Comparison of ENCODE assay signal across 9 mouse cellular contexts in the genomic region with DNA sequence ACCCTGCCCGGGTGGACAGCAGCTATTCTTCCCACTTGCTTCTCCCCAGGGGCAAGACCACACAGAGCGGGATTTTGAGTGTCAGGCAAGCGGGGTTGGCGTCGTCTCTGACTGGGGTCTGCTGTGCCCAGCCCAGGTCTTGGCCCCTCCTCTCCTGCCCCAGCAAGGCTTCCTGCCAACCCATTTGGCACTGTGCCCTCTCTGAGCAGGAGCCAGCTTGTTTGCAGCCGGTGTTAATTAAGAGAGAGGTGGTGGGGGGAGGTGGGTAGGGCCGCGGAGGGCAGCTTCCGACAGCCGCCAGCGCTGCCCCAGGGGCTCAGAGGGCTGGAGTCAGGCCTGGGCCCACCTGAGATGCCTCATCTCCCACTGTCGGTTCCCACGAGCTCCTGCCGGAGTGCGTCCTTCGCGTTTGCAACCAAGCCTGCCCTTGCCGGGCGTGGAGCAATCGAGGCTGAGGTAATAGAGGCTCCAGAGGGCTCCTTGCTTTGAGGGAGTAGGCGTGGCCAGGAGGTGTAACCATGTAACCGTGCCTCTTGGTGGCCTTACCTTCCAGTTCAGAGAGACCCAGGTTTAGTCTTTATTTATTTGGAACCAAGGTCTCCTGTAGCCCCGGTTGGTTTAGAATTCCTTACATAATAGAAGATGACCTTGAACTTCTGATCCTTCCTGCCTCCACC. TPM values are rescaled to one million over a fixed set of nuclear protein-coding genes. Genes with fewer than 3 reads are reported as not detected.
DNase-seq lines count a peak whose midpoint lies in the region; ATAC-seq and TF ChIP-seq lines count a peak whose summit lies in the region.
"Had no signal": no experiment of that assay in that cellular context is flagged by ENCODE, and none has a peak within 500 bp of the region (broad histone marks: within the 10 kb centered on the region; RNA-seq: fewer than 3 reads in every experiment).

No protein-coding gene starts in this region.

- TF ChIP-seq CTCF in liver, adult 2 months (IDR thresholded peaks at IDR 0.05; ENCODE audit: low read depth, low read length) = no peak

- H3K4me1 ChIP-seq in liver, adult 2 months (ENCODE audit: control insufficient read depth, insufficient read depth, low read length) = peaks cover 5% of the 10 kb centered on the region
- peaks cover 25% of the 10 kb centered on the region for H3K4me1 ChIP-seq in embryonic facial prominence, embryonic 14.5 days (ENCODE audit: control insufficient read depth, insufficient read depth, low read length)
- peaks cover 87% of the 10 kb centered on the region for H3K4me1 ChIP-seq in hindbrain, embryonic 10.5 days (replicated peaks)
- peaks cover 24% of the 10 kb centered on the region for H3K4me1 ChIP-seq in lung, embryonic 15.5 days

- ATAC-seq in embryonic facial prominence, embryonic 14.5 days (ENCODE audit: low read depth) = peak; percentile 80
- ATAC-seq in lung, embryonic 15.5 days (ENCODE audit: borderline replicate concordance, extremely low read depth, low FRiP score, low TSS enrichment) = peak; percentile 44; the same call in 1 of the 2 replicates

- H3K9ac ChIP-seq in liver, adult 2 months (ENCODE audit: low read depth, low read length) = no peak overlapping the region
- H3K9ac ChIP-seq in embryonic facial prominence, embryonic 14.5 days (ENCODE audit: low read depth, low read length) = 0 out of 2 replicates have a peak overlapping the region, but pooled peaks have one; percentile 2
- no peak overlapping the region for H3K9ac ChIP-seq in lung, embryonic 15.5 days

- no peaks in the 10 kb centered on the region for H3K9me3 ChIP-seq in embryonic facial prominence, embryonic 14.5 days (ENCODE audit: control insufficient read depth, low read length)
- no peaks in the 10 kb centered on the region for H3K9me3 ChIP-seq in hindbrain, embryonic 10.5 days
- H3K9me3 ChIP-seq in lung, embryonic 15.5 days = no peaks in the 10 kb centered on the region
- H3K9me3 ChIP-seq: G1E had no signal

- H3K79me2 ChIP-seq in liver, adult 2 months (ENCODE audit: control insufficient read depth, insufficient read depth, low read length) = no peaks in the 10 kb centered on the region

- H3K4me3 ChIP-seq in liver, adult 2 months (ENCODE audit: insufficient read depth, low read depth, low read length) = no peak overlapping the region
- H3K4me3 ChIP-seq in embryonic facial prominence, embryonic 14.5 days (ENCODE audit: low read depth, low read length) = peak overlapping the region; percentile 10
- peak overlapping the region; percentile 21 for H3K4me3 ChIP-seq in hindbrain, embryonic 10.5 days
- peak overlapping the region; percentile 16; the same call in 1 of the 2 replicates for H3K4me3 ChIP-seq in lung, embryonic 15.5 days

- H3K36me3 ChIP-seq in liver, adult 2 months (ENCODE audit: control insufficient read depth, insufficient read depth, low read length) = no peaks in the 10 kb centered on the region
- no peaks in the 10 kb centered on the region for H3K36me3 ChIP-seq in embryonic facial prominence, embryonic 14.5 days (ENCODE audit: control insufficient read depth, insufficient read depth, low read length)
- H3K36me3 ChIP-seq in hindbrain, embryonic 10.5 days = no peaks in the 10 kb centered on the region
- H3K36me3 ChIP-seq in lung, embryonic 15.5 days = no peaks in the 10 kb centered on the region
- H3K36me3 ChIP-seq: G1E had no signal

- 25% methylated on average over 23 of the region's 23 CpGs for WGBS in liver, adult 2 months
- 3% methylated on average over 23 of the region's 23 CpGs for WGBS in embryonic facial prominence, embryonic 14.5 days
- WGBS in hindbrain, embryonic 10.5 days = 8% methylated on average over 23 of the region's 23 CpGs
- WGBS in lung, embryonic 15.5 days = 4% methylated on average over 23 of the region's 23 CpGs

- H3K27me3 ChIP-seq in liver, adult 2 months (ENCODE audit: control insufficient read depth, insufficient read depth, low read length) = no peaks in the 10 kb centered on the region
- no peaks in the 10 kb centered on the region for H3K27me3 ChIP-seq in embryonic facial prominence, embryonic 14.5 days (replicated peaks; ENCODE audit: control insufficient read depth, insufficient read depth, low read length)
- H3K27me3 ChIP-seq in hindbrain, embryonic 10.5 days (ENCODE audit: insufficient read depth, poor library complexity, severe bottlenecking) = peaks cover 98% of the 10 kb centered on the region
- peaks cover 50% of the 10 kb centered on the region for H3K27me3 ChIP-seq in lung, embryonic 15.5 days

- H3K27ac ChIP-seq in liver, adult 2 months (replicated peaks; ENCODE audit: insufficient read depth, low read depth, low read length) = no peak overlapping the region
- peak overlapping the region; percentile 49; the same call in 1 of the 2 replicates for H3K27ac ChIP-seq in embryonic facial prominence, embryonic 14.5 days (replicated peaks; ENCODE audit: low read depth, low read length)
- peak overlapping the region; percentile 62 for H3K27ac ChIP-seq in hindbrain, embryonic 10.5 days
- 0 out of 2 replicates have a peak overlapping the region, but pooled peaks have one; percentile 32 for H3K27ac ChIP-seq in lung, embryonic 15.5 days

- peak; percentile 55 for DNase-seq in liver, adult 2 months (ENCODE audit: extremely low read depth, low read depth, low spot score)
- DNase-seq in liver = no peak
- DNase-seq in embryonic facial prominence, embryonic 14.5 days (ENCODE audit: low spot score) = peak; percentile 86
- no peak for DNase-seq in hindbrain, embryonic 10.5 days (ENCODE audit: low spot score)
- DNase-seq in layer of hippocampus, adult 18-20 months (ENCODE audit: low spot score in 2 of 2) = peak; percentile 64 to 72
- DNase-seq in right cerebral cortex, adult 18-20 months = peak; percentile 61
- DNase-seq in gastrocnemius, adult 18-20 months (ENCODE audit: low spot score) = no peak

- H3K4me2 ChIP-seq in embryonic facial prominence, embryonic 14.5 days (ENCODE audit: low read depth, low read length) = peak overlapping the region; percentile 43
- H3K4me2 ChIP-seq in lung, embryonic 15.5 days = peak overlapping the region; percentile 51

- TF ChIP-seq POLR2A in liver, adult 2 months (IDR thresholded peaks at IDR 0.05; ENCODE audit: extremely low read depth, insufficient read depth, low read length) = no peak

RNA-seq across cellular contexts. Expression of gene Otub1, which starts 23.7 kb away (rescaled TPM):
- total RNA-seq in liver, adult 2 months (2014; rRNA removed) = 39.5 and 43.3 TPM in 2 replicates
- 55.9 and 61.2 TPM in 2 replicates for polyA plus RNA-seq in liver, adult 2 months (2012; rRNA removed)
- 172 and 199 TPM in 2 replicates for polyA plus RNA-seq in embryonic facial prominence, embryonic 14.5 days (2014; fragmentation: Nextera tagmentation; extraction: Ambion mirVana)
- 273 and 309 TPM in 2 replicates for polyA plus RNA-seq in hindbrain, embryonic 10.5 days (2016; fragmentation: Nextera tagmentation; extraction: Ambion mirVana)
- total RNA-seq in layer of hippocampus, adult 18-20 months (2021) = 100 to 1,000 TPM; 306 to 307 TPM
- 188 and 194 TPM in 2 replicates for polyA plus RNA-seq in lung, embryonic 15.5 days (2015; fragmentation: Nextera tagmentation; extraction: Ambion mirVana)
- total RNA-seq in gastrocnemius, adult 18-20 months (2021) = 10 to 100 TPM; 50.8 to 57.0 TPM

RNA-seq across cellular contexts. Expression of gene Cox8a, which starts 35.0 kb away (rescaled TPM):
- 252 and 362 TPM in 2 replicates for total RNA-seq in liver, adult 2 months (2014; rRNA removed)
- polyA plus RNA-seq in liver, adult 2 months (2012; rRNA removed) = 1,697 and 1,918 TPM in 2 replicates
- 995 and 1,073 TPM in 2 replicates for polyA plus RNA-seq in embryonic facial prominence, embryonic 14.5 days (2014; fragmentation: Nextera tagmentation; extraction: Ambion mirVana)
- 914 and 944 TPM in 2 replicates for polyA plus RNA-seq in hindbrain, embryonic 10.5 days (2016; fragmentation: Nextera tagmentation; extraction: Ambion mirVana)
- total RNA-seq in layer of hippocampus, adult 18-20 months (2021) = 1,000 to 10,000 TPM in 1 of 2 experiments, 100 to 1,000 TPM in 1; 974 to 1,030 TPM
- polyA plus RNA-seq in lung, embryonic 15.5 days (2015; fragmentation: Nextera tagmentation; extraction: Ambion mirVana) = 793 and 848 TPM in 2 replicates
- total RNA-seq in gastrocnemius, adult 18-20 months (2021) = 100 to 1,000 TPM in 1 of 2 experiments, 10 to 100 TPM in 1; 72.3 to 102 TPM

RNA-seq across cellular contexts. Expression of gene Naa40, which starts 58.6 kb away (rescaled TPM):
- 5.3 and 7.1 TPM in 2 replicates for total RNA-seq in liver, adult 2 months (2014; rRNA removed)
- polyA plus RNA-seq in liver, adult 2 months (2012; rRNA removed) = 6.1 and 9.7 TPM in 2 replicates
- 47.8 and 48.4 TPM in 2 replicates for polyA plus RNA-seq in embryonic facial prominence, embryonic 14.5 days (2014; fragmentation: Nextera tagmentation; extraction: Ambion mirVana)
- 89.8 and 96.5 TPM in 2 replicates for polyA plus RNA-seq in hindbrain, embryonic 10.5 days (2016; fragmentation: Nextera tagmentation; extraction: Ambion mirVana)
- total RNA-seq in layer of hippocampus, adult 18-20 months (2021) = 10 to 100 TPM; 28.5 to 29.8 TPM
- polyA plus RNA-seq in lung, embryonic 15.5 days (2015; fragmentation: Nextera tagmentation; extraction: Ambion mirVana) = 55.1 and 61.5 TPM in 2 replicates
- total RNA-seq in gastrocnemius, adult 18-20 months (2021) = 10 to 100 TPM; 11.6 to 12.2 TPM

Comparison
In these comparisons a context has a peak if more than half of its experiments do, and no peak if none do; other contexts are left out.
1. DNase-seq: peak in liver, adult 2 months (single experiment), embryonic facial prominence, embryonic 14.5 days (single experiment), layer of hippocampus, adult 18-20 months (2 of 2) and right cerebral cortex, adult 18-20 months (single experiment); none in liver (single experiment), hindbrain, embryonic 10.5 days (single experiment) and gastrocnemius, adult 18-20 months (single experiment).